Mouse (Mus musculus): ENCODE data around the gene Zfp385b.
A peak's percentile ranks its signal among the peaks of the same experiment; 100 is the strongest.

Zfp385b gene

DNA sequence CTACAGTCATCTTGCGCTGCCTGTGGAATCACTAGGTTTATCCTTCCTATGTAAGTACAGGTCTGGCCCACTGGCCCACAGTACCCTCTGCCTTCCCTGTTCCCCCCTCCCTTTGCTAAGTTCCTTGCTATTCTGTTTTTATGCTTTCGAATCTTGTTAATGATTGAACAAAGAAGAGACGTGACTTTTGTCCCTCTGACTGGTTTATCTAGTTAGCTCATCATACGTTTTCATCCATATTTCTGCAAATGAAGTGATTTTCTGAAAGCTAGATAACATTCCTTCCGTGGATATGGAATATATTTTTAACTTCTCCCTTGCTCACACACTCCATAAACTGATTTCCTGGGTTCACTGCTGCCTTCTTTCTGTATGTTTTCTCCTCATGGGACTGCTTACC, 302.8 kb downstream of the Zfp385b start:
- DNase-seq (ENCODE audit: low spot score), result no peak

- DNase-seq (ENCODE audit: low spot score), result no peak
Observed at GRCm38 (mm10) chr2:77515654-77516053, 303.8 kb downstream of the Zfp385b start.

- DNase-seq (ENCODE audit: low spot score), result no peak
Observed at GRCm38 (mm10) chr2:77515011-77515410, 304.4 kb downstream of the Zfp385b start.

DNA sequence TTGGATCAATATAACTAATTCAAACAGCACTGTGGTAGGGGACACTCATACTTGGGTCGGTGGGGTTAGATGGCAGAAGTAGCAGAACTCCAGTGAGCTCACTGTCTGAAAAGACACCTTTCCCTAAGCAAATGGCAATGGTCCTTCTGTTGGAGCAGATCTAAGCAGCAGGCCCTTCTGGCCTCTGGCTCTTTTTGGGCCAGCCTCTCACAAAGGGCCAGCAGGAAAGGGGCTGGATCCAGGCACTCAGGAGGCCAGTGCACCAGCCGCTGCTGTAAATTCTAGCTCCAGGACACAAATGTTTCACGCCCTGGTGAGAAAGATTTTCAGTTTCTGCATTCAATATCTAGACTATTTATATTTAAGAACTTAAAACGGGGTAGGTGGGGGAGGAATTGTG, 305.0 kb downstream of the Zfp385b start:
- no peak for DNase-seq (ENCODE audit: low spot score)

DNA sequence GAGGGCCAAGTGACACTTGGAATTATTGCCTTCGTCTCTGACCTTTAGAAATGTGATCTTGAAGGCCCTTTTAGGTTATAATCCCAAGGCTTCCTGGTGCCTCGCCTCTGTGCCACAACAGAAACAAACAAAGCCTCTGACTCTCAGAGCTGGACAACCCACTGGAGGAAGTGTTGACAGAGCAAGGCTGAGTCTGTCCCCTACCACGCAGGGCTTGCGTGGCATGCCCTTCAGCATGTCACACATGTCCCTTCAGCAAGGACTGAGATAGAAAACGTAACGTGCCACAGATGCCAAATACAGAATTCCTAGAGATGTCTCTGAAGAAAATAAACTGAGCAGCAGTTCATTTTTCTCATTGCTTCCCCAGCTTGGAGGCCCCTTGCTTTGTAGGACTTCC, 310.7 kb downstream of the Zfp385b start:
- DNase-seq (ENCODE audit: low spot score), result no peak

- DNase-seq (ENCODE audit: low spot score), result no peak
Observed at GRCm38 (mm10) chr2:77506308-77506707, 313.1 kb downstream of the Zfp385b start.

GRCm38 (mm10) chr2:77505614-77506013, 313.8 kb downstream of the Zfp385b start:
- no peak for DNase-seq (ENCODE audit: low spot score)

- no peak for DNase-seq (ENCODE audit: low spot score)
Observed at GRCm38 (mm10) chr2:77503674-77504351, 315.6 kb downstream of the Zfp385b start.

- no peak for DNase-seq (ENCODE audit: low spot score)
Observed at GRCm38 (mm10) chr2:77503217-77503616, 316.2 kb downstream of the Zfp385b start.

DNA sequence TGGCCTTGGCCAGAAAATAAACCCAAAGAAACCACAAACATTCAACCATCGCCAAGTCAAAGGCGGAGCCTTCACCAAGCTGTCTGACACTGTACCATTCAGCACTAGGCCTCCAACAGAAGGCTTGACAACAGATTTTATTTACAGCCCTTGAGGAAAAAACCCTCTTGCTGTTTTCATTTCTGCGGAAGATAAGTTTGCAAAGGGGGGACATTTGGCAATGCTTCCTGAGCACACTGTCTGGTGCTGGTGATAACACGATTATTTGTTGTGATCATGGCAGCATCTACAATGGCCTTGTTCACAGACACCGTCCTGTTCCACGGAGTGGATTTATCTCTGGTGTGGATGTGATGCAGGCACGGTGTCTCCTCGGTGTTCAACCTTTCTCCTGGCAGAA, 317.0 kb downstream of the Zfp385b start:
- DNase-seq (ENCODE audit: low spot score), result no peak

DNA sequence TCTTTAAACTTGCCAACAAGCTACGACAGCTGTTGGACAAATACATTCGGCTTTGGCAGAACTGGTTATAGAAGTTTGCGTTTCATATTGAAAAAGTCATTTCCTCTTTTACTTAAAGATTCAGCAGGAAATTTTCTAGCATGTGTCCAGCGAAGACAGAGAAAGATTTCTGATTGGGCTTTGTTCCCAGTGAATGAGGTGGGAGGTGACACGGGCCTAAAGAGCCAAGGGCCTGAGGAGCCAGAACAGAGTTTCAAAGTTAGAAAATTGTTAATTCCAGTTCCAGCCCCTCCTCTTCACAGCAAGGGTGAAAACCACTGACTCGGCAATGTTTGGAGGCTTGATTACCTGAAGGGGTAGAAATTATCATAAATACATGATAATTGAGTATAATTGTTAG, 319.0 kb downstream of the Zfp385b start:
- no peak for DNase-seq (ENCODE audit: low spot score)

GRCm38 (mm10) chr2:77498379-77498778, 321.1 kb downstream of the Zfp385b start:
- no peak for DNase-seq (ENCODE audit: low spot score)

DNA sequence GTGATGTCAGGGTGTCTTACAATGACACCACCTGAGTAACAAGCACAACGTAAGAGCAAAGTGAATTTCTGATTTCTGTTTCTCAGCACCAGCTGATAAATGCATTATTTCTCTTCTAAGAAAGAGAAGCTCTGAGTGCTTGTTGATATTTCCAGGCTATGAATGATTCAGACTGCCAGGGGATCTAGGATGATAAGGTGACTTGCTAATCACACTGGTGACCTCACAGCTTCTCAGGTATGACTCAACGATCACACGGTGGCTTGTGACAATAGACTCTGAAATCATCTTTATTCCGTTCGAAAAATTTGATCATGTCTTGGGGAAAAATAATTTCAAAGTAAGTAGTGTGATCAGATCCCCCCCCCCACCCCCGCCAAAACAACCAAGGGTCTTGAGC, 321.5 kb downstream of the Zfp385b start:
- no peak for DNase-seq (ENCODE audit: low spot score)

DNA sequence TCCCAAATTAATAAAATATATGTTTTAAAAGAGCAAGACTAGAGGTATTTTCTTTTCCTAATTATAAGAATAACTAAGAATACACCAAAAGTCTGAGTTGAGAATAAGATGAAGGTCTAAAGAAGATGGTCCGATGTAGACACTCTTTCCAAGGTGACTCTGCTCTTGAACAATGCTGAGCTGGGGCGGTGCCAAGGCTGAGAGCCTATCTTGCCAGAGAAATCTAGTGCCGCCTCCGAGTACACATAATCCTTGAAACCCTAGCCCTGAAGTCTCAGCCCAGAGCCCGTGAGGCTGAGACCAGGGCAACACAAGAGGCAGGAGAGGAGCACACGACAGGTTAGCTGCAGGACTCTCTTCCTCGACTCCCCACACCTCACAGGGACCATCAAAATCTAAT, 323.4 kb downstream of the Zfp385b start:
- peak; percentile 46 for DNase-seq (ENCODE audit: low spot score)

DNA sequence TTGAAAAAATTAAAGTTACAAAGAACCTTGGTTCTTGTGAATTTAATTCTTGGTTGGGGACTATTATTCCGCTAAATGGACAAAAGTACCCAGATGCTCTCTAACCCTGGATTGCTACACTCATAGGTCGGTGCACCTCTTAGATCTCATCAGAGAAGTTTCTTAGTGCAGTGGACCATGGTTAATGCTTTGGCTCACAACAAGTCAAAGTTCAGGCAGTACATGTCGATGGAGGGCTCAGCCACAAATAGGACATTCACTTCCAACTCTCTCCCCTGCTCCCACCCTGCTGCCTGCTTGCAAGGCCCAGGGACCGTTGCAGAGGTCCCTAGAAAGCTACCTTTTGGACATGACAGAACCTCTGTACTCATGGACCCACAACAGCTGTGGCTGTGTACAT, 324.1 kb downstream of the Zfp385b start:
- no peak for DNase-seq (ENCODE audit: low spot score)

DNA sequence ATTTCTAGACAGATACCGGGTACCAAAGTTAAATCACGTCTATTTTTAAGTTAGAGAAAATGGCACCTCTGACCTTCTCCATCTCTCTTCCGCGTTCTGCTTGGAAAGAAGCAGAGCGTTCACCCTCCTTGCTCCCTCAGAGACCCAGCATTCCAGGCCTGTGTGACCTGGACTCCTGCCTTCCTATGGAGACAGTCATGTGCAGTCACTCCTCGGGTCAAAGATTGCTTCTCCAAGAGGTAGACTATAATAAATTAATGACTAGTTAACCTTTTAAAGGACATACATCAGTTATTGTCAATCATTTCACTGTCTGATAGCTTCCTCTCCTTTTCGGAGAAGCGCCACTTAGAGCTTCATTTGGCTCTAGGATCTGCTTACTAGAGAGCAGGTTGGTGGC, 325.7 kb downstream of the Zfp385b start:
- no peak for DNase-seq (ENCODE audit: low spot score)

DNA sequence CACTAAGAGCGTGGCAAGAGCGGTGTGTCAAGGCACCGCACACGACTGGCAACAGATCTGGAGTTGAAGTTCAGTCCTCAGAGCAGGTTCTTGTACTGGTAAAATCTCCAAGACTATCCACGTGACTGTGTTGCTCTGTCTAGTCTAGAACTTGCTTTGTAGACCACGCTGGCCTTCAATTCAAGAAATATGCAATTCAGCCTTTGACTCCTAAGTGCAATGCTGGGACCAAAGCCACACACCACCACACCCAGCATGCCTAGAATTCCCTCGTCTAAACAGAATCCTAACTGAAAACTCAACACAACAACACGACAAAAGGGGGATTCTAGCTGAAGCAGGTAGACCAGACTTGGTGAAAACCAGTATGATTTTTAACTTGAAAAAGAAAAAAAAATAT, 332.3 kb downstream of the Zfp385b start:
- no peak for DNase-seq (ENCODE audit: low spot score)

DNA sequence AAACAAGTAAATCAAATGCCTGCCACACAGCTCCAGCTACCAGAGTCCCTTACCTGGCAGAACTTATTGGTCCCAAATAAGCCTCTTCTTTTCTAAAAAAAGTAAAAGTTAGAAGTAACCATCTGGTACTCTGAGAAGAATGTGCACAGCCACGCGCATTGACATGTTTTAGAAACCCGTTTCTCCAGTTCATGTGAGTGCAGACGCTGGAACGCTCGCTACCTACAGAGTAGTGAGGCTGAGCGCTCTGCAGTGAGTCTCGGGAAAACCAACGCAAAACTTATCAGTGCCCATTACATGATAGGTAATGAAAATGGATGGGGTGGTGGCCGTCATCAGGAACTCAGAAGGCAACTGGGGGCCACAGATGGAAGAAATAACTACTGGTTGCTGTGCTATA, 338.2 kb downstream of the Zfp385b start:
- no peak for DNase-seq (ENCODE audit: low spot score)

DNA sequence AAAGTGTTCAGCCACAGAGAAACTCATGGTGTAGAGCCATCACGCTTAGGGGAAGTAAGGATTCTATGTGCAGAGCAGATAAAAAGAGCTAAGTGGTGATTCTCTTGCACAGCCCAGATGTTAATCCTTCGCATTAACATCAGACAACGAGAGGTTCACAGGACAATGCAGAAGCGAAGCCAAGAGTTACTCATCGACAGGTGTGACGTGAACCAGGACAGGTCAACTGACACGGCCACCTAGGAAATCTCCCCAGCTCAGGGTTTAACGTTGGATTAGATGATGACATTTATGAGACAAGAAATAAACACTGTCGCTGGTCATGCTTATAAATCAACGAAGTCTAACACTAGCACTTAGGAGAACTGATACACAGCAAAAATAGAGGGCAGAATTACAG, 341.9 kb downstream of the Zfp385b start:
- DNase-seq (ENCODE audit: low spot score), result no peak

GRCm38 (mm10) chr2:77476444-77476843, 343.0 kb downstream of the Zfp385b start:
- DNase-seq (ENCODE audit: low spot score), result no peak

GRCm38 (mm10) chr2:77472254-77472837, 347.1 kb downstream of the Zfp385b start:
- no peak for DNase-seq (ENCODE audit: low spot score)

DNA sequence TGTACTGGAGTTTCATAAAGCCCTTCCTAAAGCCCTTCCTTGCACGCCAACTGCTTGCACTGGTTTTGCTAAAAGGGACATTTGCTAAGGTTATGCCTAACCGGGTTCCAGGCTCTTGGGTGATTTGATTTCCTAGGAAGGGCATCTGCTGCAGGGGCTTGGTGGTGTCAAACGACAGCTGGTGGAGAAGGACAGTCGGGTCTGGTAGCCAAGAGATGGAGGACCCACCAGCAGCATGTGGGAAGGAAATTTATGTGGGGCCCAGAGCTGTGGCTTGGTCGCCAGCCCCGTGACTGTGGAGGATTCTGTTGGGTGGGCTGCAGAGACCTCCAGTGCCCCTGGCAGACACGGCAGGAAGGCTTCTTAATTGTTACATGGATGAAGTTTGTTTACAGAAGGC, 348.7 kb downstream of the Zfp385b start:
- DNase-seq (ENCODE audit: low spot score), result no peak

DNA sequence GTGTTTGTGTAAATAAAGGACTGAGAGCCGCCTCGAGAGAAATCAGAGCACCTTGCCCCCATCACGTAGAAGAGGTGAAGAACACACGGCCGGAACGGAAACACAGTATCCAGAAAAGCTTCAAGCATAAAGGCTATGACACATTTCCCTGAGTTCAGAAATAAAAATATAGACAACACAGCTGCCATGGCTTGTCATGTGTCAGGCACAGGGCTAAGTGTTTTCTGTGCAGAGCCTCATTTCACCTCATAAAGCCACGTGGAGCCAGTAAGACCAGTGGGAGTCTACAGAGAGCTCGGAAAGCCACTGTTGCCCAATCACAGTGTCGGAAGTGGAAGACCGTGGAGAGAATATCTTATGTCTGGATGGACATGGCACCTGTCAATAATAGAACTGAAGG, 358.0 kb downstream of the Zfp385b start:
- no peak for DNase-seq (ENCODE audit: low spot score)

DNA sequence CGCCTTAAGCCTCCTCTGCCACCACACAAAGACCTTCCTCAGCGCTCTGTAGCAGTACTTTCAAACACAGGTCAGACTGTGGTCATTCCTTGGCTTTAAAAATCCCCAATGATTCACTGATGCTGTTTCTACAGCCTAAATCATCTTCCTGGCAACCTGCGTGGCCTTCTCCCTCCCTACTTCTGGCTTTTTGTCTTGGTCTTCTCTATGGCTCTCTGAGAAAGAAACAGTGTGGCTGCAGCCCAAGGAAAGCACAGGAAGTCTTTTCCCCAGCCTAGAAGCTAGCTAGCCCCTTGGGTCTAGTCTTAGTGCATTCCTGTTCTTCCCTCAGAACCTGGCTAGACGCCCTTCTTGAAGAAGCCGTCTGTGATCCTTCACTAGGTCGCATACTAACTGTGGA, 359.4 kb downstream of the Zfp385b start:
- no peak for DNase-seq (ENCODE audit: low spot score)
